Mouse (Mus musculus) C2C12 (cell line): Measurements from ENCODE around the gene Parp8.

Experiments used
- CEBPB ChIP-seq: IDR thresholded peaks from one replicate; pipeline ENCODE4 v1.6.1; 2011; ENCODE audit warnings: low read depth, mild to moderate bottlenecking, control low read depth, moderate library complexity
- CTCF ChIP-seq: IDR thresholded peaks from one replicate; pipeline ENCODE4 v1.5.1; 2011; ENCODE audit not compliant: control insufficient read depth, insufficient read depth, insufficient read length
- MAX ChIP-seq: IDR thresholded peaks from one replicate; pipeline ENCODE4 v1.6.1; 2011; ENCODE audit warnings: mild to moderate bottlenecking, control low read depth
- MYOG ChIP-seq: IDR thresholded peaks from one replicate; pipeline ENCODE4 v1.6.1; 2011; ENCODE audit not compliant: control insufficient read depth, insufficient read length; ENCODE audit errors: extremely low read depth
- USF1 ChIP-seq: IDR thresholded peaks from one replicate; pipeline ENCODE4 v1.6.1; 2011; ENCODE audit warnings: low read depth, mild to moderate bottlenecking, control low read depth, moderate library complexity

GRCm38 (mm10) chr13:116988706-116989105 lies 36.6 kb downstream of the Parp8 start:
- no peak for TF ChIP-seq CTCF
- TF ChIP-seq MYOG = no peak
- no peak for TF ChIP-seq CEBPB
- no peak for TF ChIP-seq MAX
- no peak for TF ChIP-seq USF1
